Mouse (Mus musculus) brain, adult 2 months (tissue): Measurements from ENCODE around the gene Bex6.

Experiments
- DNase-seq: peaks from one replicate; pipeline ENCODE4 v3.0.0; 2011; ENCODE audit warnings: low read depth, low spot score

Bex6 gene

DNA sequence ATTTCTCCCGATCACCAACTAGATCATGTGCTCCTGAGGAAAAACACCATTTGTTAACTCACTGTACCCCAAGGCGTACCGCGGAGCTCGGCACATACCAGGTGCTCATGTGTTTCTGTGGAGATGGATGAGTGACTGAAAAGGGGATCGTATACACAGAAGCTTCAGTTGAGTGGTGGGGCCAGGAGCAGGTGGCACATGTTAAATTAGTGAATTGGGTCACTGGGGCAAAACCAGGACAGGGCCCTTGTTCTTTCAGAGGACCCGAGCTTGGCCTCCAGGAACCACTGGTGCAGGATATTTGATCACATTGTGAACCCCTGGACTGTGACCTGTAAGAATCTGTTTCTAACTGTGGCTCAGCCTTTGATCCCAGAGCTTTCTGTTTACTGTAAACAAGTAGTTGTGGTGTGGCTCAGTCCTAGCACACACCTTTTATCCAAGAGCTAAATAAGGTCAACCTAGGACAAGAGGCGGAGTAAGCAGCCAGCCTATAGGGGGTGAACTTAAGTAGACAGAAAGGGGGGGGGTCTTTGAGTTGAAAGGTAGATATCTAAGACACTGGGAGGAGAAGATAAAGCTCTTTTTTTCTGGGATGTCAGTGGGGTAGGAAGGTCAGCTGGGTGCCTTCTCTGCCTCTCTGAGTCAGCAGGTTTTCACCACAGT is 5.2 kb upstream of the Bex6 start:
- no peak for DNase-seq

DNA sequence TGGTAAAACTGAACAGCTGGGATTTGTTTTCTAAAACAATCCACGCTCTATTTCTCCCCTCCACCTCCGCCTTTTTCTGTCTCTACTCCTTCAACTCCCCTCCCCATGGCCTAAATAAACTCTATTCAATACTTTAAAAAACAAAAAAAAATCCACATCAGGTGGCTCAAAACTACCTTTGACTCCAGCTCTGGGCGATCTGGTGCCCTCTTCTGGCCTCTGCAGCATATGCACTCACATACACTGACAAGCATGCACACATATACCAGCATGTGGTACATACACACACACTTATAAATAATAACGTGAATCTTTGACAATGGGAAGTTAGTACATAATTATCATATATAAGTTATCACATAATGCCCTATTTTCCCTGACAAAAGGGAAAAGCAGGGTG is 4.6 kb upstream of the Bex6 start:
- no peak for DNase-seq

DNA sequence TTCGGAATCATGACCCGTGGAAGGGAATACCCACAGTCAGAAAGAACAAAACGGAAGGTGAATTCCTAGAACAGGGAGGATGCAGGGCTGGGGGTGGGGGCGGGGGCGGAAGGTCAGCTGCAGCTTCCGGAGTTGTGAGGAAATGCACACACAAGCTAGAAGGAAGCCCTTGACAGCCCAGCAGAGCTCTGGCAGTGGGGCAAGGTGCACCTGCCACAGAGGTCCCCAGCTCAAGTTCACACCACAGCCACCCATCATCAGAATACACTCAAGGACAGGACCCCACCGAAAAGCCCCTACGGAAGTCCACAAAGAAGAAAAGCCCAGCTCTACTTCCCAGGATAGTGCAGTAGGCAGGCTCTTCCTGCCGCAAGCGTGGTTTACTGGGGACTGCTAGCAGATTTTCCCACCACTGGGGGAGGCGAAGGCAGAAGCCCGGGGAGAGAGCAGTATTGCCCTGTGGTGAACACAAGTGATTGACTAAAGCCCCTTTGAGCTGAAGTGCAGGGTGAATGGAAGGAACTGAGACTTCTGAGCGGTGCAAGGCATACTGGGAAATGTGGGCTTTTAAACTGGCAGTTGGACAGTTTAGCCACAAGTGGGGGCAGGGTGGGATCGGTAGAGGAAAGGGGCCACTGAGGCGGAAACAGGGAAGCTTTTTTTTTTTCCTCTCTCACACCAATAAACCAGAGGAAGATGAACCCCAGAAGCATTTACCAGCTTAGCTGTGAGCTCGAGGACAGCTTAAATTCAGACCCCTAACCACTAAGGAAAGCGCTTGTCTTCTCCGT is 2.5 kb upstream of the Bex6 start:
- peak; percentile 43 for DNase-seq

DNA sequence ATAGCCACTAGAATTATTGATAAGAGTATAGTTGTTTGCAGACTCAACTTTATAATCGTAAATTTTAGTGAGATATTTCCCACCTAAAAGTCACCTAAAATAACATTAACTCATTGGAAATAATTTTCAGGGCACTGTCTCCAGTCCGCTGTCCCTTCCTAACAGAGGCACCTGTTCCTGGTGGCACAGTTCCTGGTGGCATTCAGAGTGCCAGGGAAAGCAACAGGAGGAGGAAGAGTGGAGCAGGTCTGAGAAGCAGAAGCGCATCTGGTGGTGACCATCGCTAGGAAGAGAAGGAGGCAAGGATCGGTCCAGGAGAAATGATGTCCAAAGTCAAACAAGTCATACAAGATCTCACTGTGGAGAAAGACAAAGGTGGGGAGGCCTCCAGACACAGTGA is 6.4 kb downstream of the Bex6 start:
- DNase-seq = peak; percentile 85

DNA sequence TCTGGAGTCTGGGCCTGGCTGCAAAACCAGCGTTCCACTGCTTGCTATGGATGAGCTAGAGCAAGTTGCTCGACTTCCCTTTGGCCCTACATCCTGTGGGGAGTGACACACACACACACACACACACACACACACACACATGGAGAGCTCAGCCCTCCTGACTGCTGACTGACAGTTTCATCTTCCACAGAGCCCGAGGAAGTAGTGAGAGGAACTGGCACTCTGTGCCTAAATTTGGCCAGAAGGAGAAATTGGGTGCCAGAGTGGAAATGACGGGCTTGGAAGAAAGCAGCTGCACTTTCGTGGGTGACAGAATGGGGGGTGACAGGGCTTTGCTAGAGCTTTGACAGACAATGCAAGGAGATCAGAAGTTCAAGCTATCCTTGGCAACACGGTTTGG is 9.5 kb downstream of the Bex6 start:
- peak; percentile 70 for DNase-seq

DNA sequence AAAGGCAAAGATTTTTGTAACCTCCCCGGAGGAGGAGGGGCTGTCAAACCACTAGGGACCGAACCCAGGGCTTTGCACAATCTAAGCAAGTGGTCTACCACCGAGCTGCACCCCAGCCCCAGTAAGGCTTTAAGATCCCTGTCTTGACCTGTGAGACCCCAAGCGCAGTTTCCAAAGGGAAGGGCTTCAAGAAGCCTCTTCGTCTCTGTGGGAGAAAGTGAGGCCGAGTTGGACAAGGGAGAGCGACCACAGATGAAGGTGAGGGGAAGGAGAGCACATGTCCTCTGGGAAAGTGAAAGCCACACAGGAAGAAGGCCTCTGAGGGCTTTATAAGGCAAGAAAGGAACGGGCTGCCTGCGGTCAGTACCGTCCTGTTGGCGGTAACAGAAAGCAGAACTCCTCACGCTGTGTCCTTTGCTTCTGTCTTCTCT is 10.4 kb downstream of the Bex6 start:
- DNase-seq = peak; percentile 57

DNA sequence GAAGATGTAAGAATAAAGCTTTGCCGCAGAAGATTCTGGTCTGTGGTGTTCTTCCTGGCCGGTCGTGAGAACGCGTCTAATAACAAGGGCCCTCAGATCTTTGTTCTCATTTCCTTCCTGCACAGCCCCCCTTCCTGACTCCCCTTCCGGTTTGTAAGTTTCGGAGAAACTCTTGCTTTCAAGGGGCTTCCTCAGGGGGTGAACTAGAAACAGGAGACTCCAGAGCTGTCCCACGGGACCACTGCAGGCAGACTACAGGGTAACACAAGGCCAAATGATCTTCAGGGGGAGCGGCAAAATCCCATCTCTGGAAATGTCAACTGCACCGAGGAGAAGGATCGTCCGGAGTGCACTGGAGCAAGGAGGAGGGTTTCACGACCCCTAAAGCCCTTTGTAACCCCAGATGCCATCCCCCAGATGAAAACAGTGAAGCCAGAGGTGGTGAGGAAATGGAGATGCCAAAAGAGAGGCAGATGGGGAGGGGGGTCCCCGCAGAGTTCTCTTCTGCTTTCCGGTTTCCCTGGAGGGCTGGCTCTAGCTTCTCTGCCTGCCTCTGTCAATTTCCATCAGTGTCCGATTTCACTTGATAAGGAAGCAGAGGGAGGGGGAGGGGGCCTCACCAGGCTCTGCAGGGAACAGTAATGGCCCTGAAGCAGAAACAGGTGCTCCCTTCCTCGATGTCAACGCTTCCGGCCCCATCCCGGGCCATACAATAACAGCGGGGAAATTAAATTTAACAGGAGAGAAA is 20.8 kb downstream of the Bex6 start:
- DNase-seq = peak; percentile 9

DNA sequence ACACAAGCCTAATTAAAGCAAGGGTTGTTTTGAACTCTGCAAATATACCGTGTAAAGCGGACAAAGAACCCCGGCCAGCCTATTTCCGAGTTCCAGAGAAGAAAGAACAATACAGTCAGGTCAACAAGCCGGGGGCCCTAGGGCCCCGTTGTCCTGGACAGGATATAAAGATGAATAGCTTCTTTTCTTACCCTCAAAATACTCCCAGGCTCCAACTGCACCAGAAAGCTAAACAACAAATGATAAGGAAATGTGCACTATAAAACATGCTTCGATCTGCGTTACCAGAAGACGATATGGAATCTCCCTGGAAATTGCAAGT is 21.3 kb downstream of the Bex6 start:
- DNase-seq = no peak

DNA sequence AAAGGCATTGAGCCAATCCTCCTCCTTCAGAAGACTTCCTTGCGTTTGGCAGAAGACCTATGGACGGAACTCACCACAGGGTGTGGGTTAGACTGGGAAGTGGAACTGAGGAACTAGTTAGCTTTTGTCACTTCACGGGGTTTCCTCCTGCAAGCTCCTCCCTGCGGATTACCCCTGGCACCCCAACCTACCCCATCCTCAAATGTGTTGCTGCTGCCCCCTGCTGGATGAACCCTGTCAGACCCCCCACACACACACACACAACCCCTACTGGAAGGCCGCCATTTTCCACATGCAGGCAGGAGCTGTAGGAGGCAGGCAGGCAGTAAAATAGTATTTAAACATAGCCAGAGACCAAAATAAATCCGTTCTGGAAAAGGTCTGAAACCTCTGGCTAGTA is 23.1 kb downstream of the Bex6 start:
- DNase-seq = peak; percentile 62

DNA sequence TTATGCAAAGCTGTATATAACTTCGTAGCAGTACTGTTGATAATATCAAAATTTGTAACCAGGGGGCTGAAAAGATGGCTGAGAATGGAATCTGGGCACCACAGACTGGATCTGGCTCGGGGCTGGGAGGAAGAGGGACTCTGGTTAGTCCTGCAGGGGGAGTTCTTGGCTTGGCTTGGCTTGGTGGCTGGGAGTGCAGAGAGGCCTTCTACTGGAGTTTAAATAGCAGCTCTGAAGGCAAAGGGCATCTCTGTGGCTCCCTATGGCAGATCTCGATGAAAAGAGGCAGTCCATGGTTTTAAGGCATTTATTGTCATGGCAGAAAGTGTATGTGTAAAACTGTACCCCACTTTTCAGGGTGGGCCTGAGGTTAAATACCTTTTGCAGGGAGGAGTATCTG is 25.3 kb downstream of the Bex6 start:
- DNase-seq = peak; percentile 11

DNA sequence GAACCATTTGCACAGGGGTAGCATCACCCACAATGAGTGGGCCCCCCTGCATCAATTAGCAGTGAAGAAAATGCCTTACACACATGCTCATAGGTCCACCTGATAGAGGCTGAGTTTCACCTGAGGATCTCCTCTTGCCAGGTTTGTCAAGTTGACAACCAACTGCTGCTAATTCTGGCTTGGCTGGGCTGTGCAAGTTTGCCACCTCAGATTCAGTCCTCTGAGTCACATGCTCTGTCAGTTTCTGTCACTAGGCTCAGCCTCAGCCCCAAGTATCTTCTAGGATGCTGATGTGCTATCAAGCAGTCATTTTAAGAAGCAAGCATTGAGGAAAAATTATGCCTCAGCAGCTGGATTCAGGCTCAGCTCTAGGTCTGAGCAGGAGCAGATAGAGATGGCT is 34.5 kb downstream of the Bex6 start:
- peak; percentile 66 for DNase-seq

DNA sequence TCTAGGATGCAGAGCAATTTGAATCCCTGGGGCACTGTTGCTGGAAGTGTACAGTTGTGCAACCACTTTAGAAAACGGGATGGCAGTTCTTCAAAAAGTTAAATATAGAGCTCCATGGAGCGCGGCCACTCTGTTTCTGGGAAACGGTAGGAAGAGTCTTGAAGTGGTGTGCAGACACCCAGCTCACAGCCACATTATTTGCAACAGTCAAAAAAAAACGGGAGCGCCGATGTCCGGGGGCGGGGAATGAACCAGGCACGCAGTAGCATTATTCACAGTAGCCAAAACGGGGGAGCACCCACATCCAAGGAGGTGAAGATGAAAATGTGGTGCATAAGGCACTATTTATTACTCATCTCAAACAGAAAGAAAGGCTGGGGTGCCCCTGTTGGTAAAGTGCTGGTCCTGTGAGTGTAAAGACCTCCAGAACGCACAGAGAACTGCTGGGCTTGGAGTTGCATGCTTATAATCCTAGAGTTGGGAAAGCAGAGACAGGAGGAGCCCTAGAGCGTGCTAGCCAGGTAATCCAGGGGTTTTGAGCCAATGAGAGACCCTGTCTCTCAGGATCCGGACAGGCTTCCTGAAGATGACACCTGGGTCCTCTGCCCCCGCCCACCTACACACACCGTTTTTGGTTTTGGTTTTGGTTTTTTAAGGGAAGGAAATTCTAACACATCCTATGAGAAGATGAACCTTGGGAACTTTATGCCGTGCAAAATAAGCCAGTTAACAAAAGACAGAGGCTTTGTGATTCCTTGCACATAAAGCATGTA is 35.4 kb downstream of the Bex6 start:
- DNase-seq = peak; percentile 83

DNA sequence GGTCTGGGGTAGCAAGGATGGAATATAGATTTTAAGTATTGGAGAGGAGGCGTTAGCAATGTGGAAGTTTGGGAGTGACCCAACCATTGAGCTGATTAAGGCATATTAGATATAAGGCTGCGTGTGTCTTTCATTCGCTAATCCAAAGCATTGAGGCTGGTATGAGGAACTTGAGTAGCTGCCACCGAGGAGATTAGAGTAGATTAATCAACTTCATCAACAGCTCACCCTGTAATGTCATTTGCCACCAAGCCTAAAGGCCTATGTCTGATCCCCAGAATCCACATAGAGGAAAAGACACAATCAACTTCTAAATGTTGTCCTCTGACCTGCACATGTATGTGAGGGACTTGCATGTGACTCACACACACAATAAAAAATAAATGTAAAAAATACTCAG is 42.2 kb downstream of the Bex6 start:
- DNase-seq = no peak

DNA sequence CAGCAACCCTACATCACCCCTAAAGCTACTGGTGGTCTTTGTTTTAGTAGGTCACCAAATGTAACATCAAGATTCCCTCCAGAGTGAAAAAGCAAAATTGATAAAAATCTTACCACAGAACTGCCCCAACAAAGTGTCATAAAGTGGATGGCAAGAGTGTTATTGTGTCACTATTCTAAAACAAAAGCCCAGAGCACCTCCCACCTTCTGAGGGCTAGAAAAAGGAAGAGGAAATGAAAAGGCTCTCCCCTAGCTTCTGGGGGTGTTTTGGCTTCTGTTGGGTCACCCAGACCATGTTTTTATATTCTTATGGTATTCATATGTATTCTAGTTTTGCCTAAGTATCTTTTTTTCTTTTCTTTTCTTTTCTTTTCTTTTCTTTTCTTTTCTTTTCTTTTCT is 42.8 kb downstream of the Bex6 start:
- DNase-seq = no peak

DNA sequence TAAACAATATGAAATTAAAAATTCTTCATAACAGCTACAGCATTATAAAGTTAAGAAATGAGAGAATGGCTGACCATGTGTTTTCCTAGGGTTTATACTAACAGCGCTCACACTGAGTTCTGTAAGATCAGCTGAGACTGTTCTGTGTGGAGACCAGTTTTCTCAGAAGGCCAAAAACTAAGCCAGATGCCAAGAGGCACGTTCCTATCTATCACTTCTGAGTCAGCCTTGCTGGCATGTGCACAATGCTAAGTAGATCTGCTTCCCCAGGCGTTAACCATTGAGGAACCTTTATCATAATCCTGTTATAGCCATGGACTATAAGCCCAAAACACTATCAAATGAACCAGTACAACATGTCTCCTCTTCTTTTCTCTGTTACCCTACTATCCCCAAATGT is 52.4 kb downstream of the Bex6 start:
- DNase-seq = peak; percentile 19
